Mouse (Mus musculus) splenic B cell, adult 2 months (primary cell): ENCODE data around the gene Nufip2.
A peak's percentile ranks its signal among the peaks of the same experiment; 100 is the strongest.

Experiments used
- DNase-seq: peaks from one replicate; pipeline ENCODE4 v3.0.0-alpha.2; 2011; ENCODE audit warnings: low read depth, low spot score
- H3K27me3 ChIP-seq: 2 replicates; pipeline ENCODE4 v1.6.1; 2012; ENCODE audit warnings: mild to moderate bottlenecking, low read length, moderate library complexity, mixed read lengths; ENCODE audit not compliant: control insufficient read depth, poor library complexity, insufficient read depth, severe bottlenecking
- H3K36me3 ChIP-seq: 2 replicates; pipeline ENCODE4 v1.6.1; 2012; ENCODE audit warnings: mild to moderate bottlenecking, low read length, moderate library complexity, mixed read lengths; ENCODE audit not compliant: control insufficient read depth, poor library complexity, insufficient read depth, severe bottlenecking

Gene Nufip2

GRCm38 (mm10) chr11:77771879-77772713 is 86.1 kb downstream of the Nufip2 start:
- no peaks in the 10 kb centered on the region for H3K36me3 ChIP-seq
- H3K27me3 ChIP-seq: no peaks in the 10 kb centered on the region
- DNase-seq: no peak

- H3K27me3 ChIP-seq: no peaks in the 10 kb centered on the region
- no peak for DNase-seq
- no peaks in the 10 kb centered on the region for H3K36me3 ChIP-seq
Measured at GRCm38 (mm10) chr11:77775701-77776400, 89.9 kb downstream of the Nufip2 start.

- H3K36me3 ChIP-seq: no peaks in the 10 kb centered on the region
- no peaks in the 10 kb centered on the region for H3K27me3 ChIP-seq
- DNase-seq: no peak
Measured at GRCm38 (mm10) chr11:77777436-77777835, 91.5 kb downstream of the Nufip2 start.

GRCm38 (mm10) chr11:77777937-77778336 is 92.0 kb downstream of the Nufip2 start:
- Histone ChIP-seq H3K27me3 (no peaks in the 10 kb centered on the region), H3K36me3 (no peaks in the 10 kb centered on the region)
- DNase-seq: no peak

- H3K27me3 ChIP-seq: no peaks in the 10 kb centered on the region
- no peaks in the 10 kb centered on the region for H3K36me3 ChIP-seq
- DNase-seq: no peak
Measured at GRCm38 (mm10) chr11:77779240-77779639, 93.3 kb downstream of the Nufip2 start.

- no peaks in the 10 kb centered on the region for H3K36me3 ChIP-seq
- no peak for DNase-seq
- no peaks in the 10 kb centered on the region for H3K27me3 ChIP-seq
Measured at GRCm38 (mm10) chr11:77781088-77781487, 95.1 kb downstream of the Nufip2 start.

- no peak for DNase-seq
- H3K27me3 ChIP-seq: no peaks in the 10 kb centered on the region
Measured at GRCm38 (mm10) chr11:77782104-77782815, 96.3 kb downstream of the Nufip2 start.

GRCm38 (mm10) chr11:77783211-77783746 is 97.3 kb downstream of the Nufip2 start:
- Histone ChIP-seq H3K36me3 (no peaks in the 10 kb centered on the region), H3K27me3 (no peaks in the 10 kb centered on the region)
- no peak for DNase-seq

More at GRCm38 (mm10) chr11:77782104-77782815, 96.3 kb downstream of the Nufip2 start:
- no peaks in the 10 kb centered on the region for H3K36me3 ChIP-seq

- peak; percentile 58 for DNase-seq
- no peaks in the 10 kb centered on the region for H3K27me3 ChIP-seq
- no peaks in the 10 kb centered on the region for H3K36me3 ChIP-seq
Measured at GRCm38 (mm10) chr11:77783747-77784646, 98.0 kb downstream of the Nufip2 start.

- H3K27me3 ChIP-seq: no peaks in the 10 kb centered on the region
- no peak for DNase-seq
- H3K36me3 ChIP-seq: no peaks in the 10 kb centered on the region
Measured at GRCm38 (mm10) chr11:77784894-77785293, 98.9 kb downstream of the Nufip2 start.

- no peaks in the 10 kb centered on the region for H3K27me3 ChIP-seq
- no peaks in the 10 kb centered on the region for H3K36me3 ChIP-seq
- DNase-seq: no peak
Measured at GRCm38 (mm10) chr11:77785396-77785767, 99.4 kb downstream of the Nufip2 start.

- Histone ChIP-seq H3K27me3 (no peaks in the 10 kb centered on the region), H3K36me3 (no peaks in the 10 kb centered on the region)
- no peak for DNase-seq
Measured at GRCm38 (mm10) chr11:77785768-77786561, 100.0 kb downstream of the Nufip2 start.

- no peaks in the 10 kb centered on the region for H3K36me3 ChIP-seq
- H3K27me3 ChIP-seq: no peaks in the 10 kb centered on the region; the same call in 1 of the 2 replicates
- DNase-seq: no peak
Measured at GRCm38 (mm10) chr11:77787707-77788106, 101.8 kb downstream of the Nufip2 start, which contains the start of gene Gm10277. Gene Gm10277 (minus strand): TSS chr11:77787747.
